Mouse (Mus musculus) urinary bladder, adult 18-20 months (tissue): ENCODE data around the gene Grik5.

Experiments used
- DNase-seq, 2 experiments: peaks; one replicate each; pipeline ENCODE4 v3.0.0; 2022; ENCODE audit warnings: low spot score in 2 of 2, mixed read lengths in 2 of 2

The Grik5 gene

DNA sequence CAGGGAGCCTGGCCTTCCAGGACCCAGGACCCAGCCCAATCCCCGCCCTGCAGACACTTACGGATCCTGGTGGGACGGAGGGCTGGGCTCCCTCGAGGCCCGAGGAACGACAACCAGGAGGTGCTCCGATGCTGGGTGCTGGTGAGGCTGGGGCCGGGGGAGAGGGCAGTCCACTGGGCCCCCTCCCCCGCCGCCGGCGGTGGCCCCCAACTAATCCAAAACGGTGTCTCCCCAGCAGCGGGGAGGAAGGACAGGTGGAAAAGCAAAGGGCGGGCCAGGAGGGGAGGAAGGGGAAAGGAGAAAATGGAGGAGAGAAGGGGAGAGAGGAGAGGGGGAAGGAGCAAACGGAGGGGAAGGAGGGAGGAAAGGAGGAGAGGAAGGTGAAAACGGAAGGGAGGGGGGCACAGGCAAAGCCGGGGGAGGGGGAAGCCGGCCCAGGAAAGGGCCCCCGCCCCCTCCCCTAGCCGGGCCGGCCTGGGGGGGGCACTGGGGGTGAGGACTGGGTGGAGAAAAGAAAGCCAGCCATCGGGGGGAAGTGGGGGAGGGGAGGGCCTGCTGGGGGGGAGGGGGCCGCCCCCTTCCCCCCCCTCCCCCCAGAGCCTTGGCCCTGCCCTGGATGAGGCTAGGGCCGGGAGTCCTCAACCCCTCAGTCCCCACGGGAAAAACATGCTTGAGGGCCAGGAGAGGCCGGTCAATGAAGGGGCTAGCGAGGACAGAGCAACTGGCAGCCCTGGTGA lies at the start of gene Grik5, which contains the start of gene Zfp574:
Gene Grik5, minus strand, starts transcription at position 368 of the 737 bp plus-strand sequence.
Gene Zfp574, plus strand, starts transcription at position 589 of the 737 bp plus-strand sequence.
- DNase-seq, result peak in 1 of 2 experiments; percentile 22

DNA sequence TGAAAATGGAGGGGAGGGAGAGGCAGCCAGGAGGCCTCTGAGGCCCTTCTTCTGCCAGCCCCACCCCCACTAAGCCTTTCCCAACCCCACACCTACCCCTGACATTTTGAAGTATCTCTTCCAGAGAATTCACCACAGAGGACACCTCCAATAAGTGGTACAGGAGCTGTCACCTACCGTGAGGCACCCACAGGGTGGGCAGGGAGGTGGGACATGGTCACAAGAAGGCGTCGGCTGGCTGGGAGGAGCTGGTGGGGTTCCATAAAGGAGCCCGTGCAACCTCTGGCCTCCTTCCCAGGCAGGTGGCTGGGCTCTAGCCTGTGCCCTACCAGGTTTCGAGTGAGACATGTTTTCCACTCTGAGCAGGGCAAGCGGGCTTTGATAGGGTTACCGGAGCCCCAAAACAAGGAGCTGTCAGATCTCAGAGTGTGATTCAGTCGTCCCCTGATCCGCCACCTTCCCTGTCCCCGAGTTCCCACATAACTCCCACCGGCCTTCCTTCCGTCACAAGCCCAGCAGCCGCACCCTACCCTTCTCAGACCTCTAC lies 49.2 kb upstream of the Grik5 start:
- DNase-seq, result no peak

GRCm38 (mm10) chr7:25120061-25120834 lies 48.1 kb upstream of the Grik5 start:
- no peak for DNase-seq

- DNase-seq, result no peak
These were observed 40.9 kb upstream of the Grik5 start for GRCm38 (mm10) chr7:25112956-25113603.

GRCm38 (mm10) chr7:25112178-25112955 lies 40.2 kb upstream of the Grik5 start:
- no peak for DNase-seq

DNA sequence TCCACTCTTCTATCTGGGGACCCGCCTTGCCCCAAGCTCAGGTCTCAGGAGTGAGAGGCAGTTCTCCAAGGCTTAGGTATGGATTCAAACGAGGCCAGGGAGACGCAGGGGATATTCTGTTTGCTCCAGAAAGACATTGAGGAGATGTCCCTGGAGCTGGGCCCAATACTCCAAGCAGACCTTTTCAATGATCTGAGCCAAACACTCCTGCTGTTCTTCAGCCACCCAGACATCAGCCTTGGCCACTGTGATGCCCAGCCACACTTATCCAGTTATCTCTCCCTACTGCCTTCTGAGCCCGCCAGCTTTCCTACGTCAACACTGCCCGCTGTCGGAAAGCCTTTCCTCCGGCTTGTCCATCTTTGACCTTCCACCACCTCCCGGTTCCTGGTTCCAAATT lies 38.2 kb upstream of the Grik5 start:
- no peak for DNase-seq

GRCm38 (mm10) chr7:25109355-25109754 lies 37.2 kb upstream of the Grik5 start:
- DNase-seq, result no peak

DNA sequence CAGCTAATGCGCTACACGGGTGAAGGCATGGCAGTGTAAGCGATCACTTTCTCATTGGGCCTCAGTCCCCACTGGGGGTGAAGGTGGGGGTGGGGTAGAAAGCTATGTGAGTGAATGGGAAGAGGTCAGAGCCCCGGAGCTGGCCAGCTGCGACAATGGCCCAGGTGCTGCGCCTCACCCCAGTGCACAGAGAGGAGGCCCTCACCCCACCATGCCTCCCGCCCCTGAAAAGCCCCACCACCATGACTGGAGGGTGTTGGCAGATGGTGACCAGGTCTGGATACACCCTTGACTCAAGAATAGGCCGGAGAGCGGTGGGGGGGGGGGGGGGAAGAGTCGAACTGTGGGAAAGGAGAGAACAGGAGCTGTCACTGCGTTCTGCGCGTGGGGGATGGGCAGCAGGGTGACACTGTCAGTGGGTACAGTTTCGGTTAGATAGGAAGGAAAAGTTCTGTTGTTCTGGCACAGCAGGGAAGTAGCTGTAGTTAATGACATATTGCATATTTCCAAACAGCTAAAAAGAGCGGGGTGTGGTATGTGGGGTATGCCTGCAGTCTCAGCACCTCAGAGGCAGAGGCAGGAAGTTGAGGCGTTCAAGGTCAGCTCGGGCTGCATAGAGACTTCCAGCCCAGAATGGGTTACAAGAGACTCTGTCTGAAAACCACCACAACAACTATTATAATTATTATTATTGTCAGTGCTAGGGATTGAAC lies 34.8 kb upstream of the Grik5 start:
- no peak for DNase-seq

GRCm38 (mm10) chr7:25105411-25106160 lies 33.4 kb upstream of the Grik5 start:
- peak in 1 of 2 experiments; percentile 55 for DNase-seq

GRCm38 (mm10) chr7:25099581-25099980 lies 27.4 kb upstream of the Grik5 start:
- no peak for DNase-seq

DNA sequence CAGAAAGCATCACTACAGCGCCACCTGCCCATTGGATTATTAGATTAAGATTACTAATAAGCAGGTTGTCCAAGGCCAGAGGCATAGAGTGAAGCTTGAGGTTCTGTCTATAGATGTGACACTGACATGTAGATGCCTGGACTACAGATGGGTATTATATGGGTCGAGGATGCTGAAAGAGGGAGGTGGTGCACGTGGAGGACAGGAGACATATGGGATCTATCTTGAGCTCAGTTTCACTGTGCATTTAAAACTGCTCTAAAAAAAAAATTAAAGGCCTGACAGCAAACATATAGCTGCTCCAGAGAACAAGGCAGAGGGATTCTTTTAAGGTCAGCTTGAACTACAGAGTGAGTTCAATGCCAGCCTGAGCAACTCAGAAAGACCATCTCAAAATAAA lies 26.0 kb upstream of the Grik5 start:
- no peak for DNase-seq

DNA sequence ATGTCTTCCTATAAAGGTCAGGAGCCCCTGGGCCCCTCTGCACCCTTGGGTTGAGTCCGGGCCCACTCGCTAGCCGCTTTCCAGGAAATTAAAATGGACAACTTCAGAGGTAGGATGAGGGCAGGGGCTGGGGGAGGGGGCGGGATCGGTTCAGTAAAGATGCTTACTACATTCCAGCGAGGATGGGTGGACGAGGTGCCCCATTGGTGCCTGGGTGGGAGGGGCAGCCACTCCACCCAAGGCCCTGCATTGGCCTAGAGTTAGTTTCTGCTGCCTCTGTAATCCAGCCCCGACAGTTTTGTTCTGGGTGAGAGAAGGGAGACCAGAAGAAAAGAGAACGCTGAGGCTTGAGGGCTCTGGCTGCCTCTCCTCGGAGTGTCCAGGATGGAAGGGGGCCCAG lies 17.7 kb upstream of the Grik5 start:
- DNase-seq, result no peak

DNA sequence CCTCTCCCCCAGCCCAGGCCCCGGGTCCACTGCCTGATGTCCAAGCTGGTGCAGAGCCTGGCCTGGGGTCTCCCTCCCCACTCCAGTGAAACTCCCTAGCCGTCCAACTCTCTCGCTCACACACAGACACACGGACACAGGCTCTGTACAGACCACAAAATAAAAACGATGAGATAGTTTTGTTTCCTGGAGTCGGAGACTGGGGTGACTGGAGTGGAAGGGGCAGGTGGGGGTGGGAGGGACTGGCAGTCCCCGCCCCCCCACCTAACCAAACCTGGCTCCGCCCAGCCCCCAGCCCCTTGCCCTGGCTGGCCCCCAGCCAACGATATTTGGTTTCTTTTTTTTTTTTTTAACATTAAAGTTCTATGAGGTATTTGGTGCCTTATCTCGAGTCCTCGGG lies 16.8 kb upstream of the Grik5 start:
- no peak for DNase-seq

DNA sequence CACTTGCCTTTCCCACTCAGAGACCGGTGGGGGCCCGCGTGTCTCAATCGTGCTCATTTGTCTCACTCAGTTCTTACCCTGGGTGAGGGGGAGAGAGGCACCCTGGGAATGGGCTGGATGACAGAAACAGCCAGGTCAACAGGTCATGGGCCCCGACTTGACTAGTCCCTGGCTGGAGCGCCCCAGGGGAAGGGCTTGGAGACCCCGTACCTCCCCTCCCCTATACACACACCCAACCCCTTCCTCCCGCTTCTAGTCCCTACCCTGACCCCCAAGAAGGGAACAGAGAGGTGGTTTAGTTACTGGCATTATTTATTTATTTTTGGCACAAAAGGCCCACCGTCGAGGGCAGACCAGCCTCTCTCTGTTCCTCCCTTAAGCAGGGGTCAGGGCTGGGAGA lies 16.4 kb upstream of the Grik5 start:
- no peak for DNase-seq

- no peak for DNase-seq
These were observed 15.8 kb upstream of the Grik5 start for GRCm38 (mm10) chr7:25087972-25088371.

DNA sequence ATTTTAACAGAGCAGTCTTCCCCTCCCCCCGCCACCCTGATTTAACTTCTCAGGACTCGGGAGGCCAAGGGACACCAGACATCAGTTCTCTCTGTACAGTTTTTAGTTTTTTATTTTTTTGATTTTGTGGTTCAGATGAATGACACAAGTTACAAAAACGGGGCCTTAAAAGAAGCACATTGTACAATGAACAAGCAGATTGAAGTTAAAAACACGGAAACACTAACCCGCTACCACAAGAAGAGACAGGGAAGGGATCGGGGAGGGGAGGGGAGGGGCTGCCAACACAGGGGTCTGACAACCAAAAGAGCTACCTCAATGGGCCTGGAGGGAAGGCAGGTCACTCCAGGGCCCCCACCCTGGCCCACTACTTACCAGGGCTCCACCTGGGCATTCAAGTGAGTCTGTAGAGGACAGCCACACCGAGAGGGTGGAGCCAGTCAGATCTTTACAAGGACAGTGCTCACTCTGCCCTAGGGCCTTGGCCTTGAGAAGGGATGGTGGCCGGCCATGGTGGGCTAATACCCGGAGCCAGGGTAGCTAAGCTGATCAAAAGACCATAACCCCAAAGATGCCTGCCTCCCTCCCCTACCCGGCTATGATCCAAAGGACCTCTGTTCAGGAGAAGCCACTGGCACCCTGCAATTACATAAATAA lies 15.2 kb upstream of the Grik5 start:
- DNase-seq, result no peak

DNA sequence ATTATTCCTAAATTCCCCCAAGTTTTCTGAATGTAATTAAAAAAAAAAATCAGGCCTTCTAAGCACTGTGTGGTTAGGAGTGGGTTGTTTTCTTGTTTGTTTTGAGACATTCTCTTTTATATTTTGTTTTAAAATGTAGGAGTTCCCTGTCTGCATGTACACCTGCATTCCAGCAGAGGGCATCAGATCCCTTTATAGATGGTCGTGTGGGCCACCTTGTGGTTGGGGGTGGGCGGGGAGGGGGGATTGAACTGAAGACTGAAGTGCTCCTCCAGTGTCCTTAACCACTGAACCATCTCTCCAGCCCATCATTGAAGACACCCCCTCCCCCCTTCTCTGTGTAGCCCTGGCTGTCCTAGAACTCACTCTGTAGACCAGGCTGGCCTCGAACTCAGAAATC lies 14.5 kb upstream of the Grik5 start:
- DNase-seq, result no peak

DNA sequence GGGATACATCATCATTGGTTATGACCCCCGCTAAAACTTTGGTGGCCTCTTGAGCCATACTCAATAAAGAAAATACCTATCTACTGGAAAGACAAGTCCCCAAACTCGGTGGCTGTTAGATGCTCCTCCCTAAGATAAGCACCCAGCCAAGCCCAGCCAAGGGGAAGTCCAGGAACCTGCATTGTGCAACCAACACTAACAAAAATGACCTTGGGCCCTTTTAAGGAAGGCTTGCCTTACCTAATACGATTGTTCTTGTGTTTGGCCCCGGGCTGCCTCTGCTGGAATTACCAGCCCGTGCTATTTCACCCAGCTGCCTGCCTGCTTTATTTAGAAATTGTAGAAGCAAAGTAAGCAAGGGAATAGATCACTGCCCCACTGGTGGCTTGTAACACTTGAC lies 12.5 kb upstream of the Grik5 start:
- DNase-seq, result peak in 1 of 2 experiments; percentile 40

DNA sequence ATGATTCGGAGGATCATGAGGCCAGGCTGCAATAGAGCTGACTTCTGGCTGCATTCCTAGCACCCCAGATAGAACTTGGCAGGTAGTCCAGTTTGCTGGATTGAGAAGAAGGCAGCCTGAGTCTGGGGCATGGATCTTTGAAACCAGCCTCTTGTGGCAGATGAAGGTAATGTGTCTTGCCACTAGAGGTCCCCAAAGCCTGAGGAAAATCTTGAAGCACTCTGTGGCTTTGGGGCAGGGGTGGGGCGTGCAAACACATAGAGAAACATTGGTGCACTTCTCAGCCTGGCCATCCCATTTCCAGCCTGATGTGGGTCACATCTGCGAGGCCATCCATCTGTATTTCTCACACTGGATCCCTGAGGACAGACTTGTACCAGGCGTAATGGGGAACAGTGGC lies 10.4 kb upstream of the Grik5 start:
- DNase-seq, result no peak

DNA sequence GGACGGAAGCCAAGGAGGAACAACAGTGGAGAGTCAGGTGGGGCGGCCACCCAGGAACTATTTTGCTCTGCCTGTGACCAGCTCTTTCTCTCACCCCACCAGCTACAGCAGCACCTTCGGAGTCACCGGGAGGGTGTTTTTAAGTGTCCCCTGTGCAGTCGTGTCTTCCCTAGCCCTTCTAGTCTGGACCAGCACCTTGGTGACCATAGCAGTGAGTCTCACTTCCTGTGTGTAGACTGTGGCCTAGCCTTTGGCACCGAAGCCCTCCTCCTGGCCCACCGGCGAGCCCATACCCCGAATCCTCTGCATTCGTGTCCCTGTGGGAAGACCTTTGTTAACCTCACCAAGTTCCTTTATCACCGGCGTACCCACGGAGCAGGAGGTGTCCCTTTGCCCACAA lies 8.3 kb upstream of the Grik5 start:
- DNase-seq, result no peak
